ENCODE assay signal across 20 mouse cellular contexts in the genomic region with DNA sequence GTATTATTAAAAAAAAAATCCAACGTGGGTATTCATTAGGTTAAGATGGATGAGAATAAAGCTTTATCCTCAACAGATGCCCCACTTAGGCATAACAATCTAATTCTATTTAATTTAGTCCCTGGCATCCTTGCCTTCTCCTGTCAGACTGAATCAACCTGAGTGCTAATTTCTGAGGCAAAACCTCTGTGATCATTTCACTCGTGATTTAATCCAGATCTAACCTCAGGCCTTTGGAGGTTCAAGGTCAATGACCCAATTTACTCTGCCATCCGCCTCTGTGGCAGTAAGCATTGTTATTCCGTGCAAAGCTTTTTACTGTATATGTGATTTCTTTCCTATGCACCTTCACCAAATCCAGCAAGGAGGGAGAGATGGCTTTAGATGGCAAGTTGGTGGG.
A peak's percentile ranks its signal among the peaks of the same experiment; 100 is the strongest.
DNase-seq lines count a peak whose midpoint lies in the region; ATAC-seq lines count a peak whose summit lies in the region.
"Had no signal": no experiment of that assay in that cellular context is flagged by ENCODE, and none has a peak within 500 bp of the region (broad histone marks: within the 10 kb centered on the region; RNA-seq: fewer than 3 reads in every experiment).

No protein-coding gene starts in this region.

- 55% methylated on average over 4 of the region's 4 CpGs for WGBS in hindbrain, embryonic 10.5 days
- WGBS in hindbrain, embryonic 16.5 days, result 53% methylated on average over 4 of the region's 4 CpGs
- WGBS in embryonic facial prominence, embryonic 10.5 days, result 26% methylated on average over 4 of the region's 4 CpGs
- 20% methylated on average over 4 of the region's 4 CpGs for WGBS in limb, embryonic 10.5 days

- H3K4me1 ChIP-seq in hindbrain, embryonic 10.5 days (replicated peaks), result peaks cover 4% of the 10 kb centered on the region; the same call in 1 of the 2 replicates
- no peaks in the 10 kb centered on the region for H3K4me1 ChIP-seq in hindbrain, embryonic 16.5 days (ENCODE audit: control insufficient read depth, insufficient read depth, low read depth, low read length)
- H3K4me1 ChIP-seq in embryonic facial prominence, embryonic 10.5 days, result peaks cover 15% of the 10 kb centered on the region
- peaks cover 5% of the 10 kb centered on the region for H3K4me1 ChIP-seq in limb, embryonic 10.5 days
- H3K4me1 ChIP-seq: forebrain, embryonic 13.5 days; heart, embryonic 15.5 days had no signal

- H3K4me3 ChIP-seq in hindbrain, embryonic 10.5 days, result no peak overlapping the region
- H3K4me3 ChIP-seq in hindbrain, embryonic 16.5 days (ENCODE audit: low read length), result no peak overlapping the region
- no peak overlapping the region for H3K4me3 ChIP-seq in embryonic facial prominence, embryonic 10.5 days
- H3K4me3 ChIP-seq in limb, embryonic 10.5 days, result no peak overlapping the region
- H3K4me3 ChIP-seq: forebrain, embryonic 13.5 days; heart, adult 2 months; heart, embryonic 15.5 days had no signal

- DNase-seq in hindbrain, embryonic 10.5 days (ENCODE audit: low spot score), result peak; percentile 5
- peak; percentile 40 for DNase-seq in Muller cell, postnatal 12 days (ENCODE audit: inconsistent ontology term)
- peak; percentile 43 for DNase-seq in embryonic facial prominence, embryonic 10.5 days (ENCODE audit: low spot score)
- peak; percentile 76 for DNase-seq in retina, embryonic 14.5 days (ENCODE audit: low spot score)
- DNase-seq in thymus, postnatal 25 days, result no peak
- no peak for DNase-seq in limb, embryonic 10.5 days (ENCODE audit: low spot score)
- DNase-seq: adrenal gland, adult 8-10 months; adrenal gland, postnatal 36 days; cerebellum, adult 2 months; cerebellum, postnatal 25 days; forebrain, postnatal 0 days; gastrocnemius, postnatal 14 days; heart, adult 2 months; heart, postnatal 14 days had no signal

- no peak overlapping the region for H3K4me2 ChIP-seq in hindbrain, embryonic 16.5 days (ENCODE audit: low read length)
- H3K4me2 ChIP-seq: forebrain, embryonic 13.5 days; heart, embryonic 11.5 days; heart, embryonic 15.5 days had no signal

- H3K9ac ChIP-seq in hindbrain, embryonic 16.5 days (ENCODE audit: low read depth, low read length), result no peak overlapping the region
- H3K9ac ChIP-seq: forebrain, embryonic 13.5 days; forebrain, postnatal 0 days; heart, embryonic 15.5 days had no signal

- H3K36me3 ChIP-seq in hindbrain, embryonic 10.5 days, result no peaks in the 10 kb centered on the region
- H3K36me3 ChIP-seq in hindbrain, embryonic 16.5 days (ENCODE audit: control insufficient read depth, insufficient read depth, low read length), result no peaks in the 10 kb centered on the region
- H3K36me3 ChIP-seq in embryonic facial prominence, embryonic 10.5 days (replicated peaks), result no peaks in the 10 kb centered on the region
- no peaks in the 10 kb centered on the region for H3K36me3 ChIP-seq in limb, embryonic 10.5 days
- H3K36me3 ChIP-seq: heart, embryonic 15.5 days had no signal

- H3K9me3 ChIP-seq in hindbrain, embryonic 10.5 days, result no peaks in the 10 kb centered on the region
- H3K9me3 ChIP-seq in hindbrain, embryonic 16.5 days (ENCODE audit: control insufficient read depth, low read length), result no peaks in the 10 kb centered on the region
- no peaks in the 10 kb centered on the region for H3K9me3 ChIP-seq in embryonic facial prominence, embryonic 10.5 days
- H3K9me3 ChIP-seq in limb, embryonic 10.5 days (replicated peaks), result no peaks in the 10 kb centered on the region
- H3K9me3 ChIP-seq: forebrain, embryonic 13.5 days; heart, embryonic 15.5 days had no signal

- no peak overlapping the region for H3K27ac ChIP-seq in hindbrain, embryonic 10.5 days
- no peak overlapping the region for H3K27ac ChIP-seq in hindbrain, embryonic 16.5 days (ENCODE audit: low read depth, low read length)
- no peak overlapping the region for H3K27ac ChIP-seq in embryonic facial prominence, embryonic 10.5 days (replicated peaks)
- no peak overlapping the region for H3K27ac ChIP-seq in limb, embryonic 10.5 days
- H3K27ac ChIP-seq: forebrain, embryonic 13.5 days; heart, adult 2 months; heart, embryonic 15.5 days had no signal

- no peak for ATAC-seq in hindbrain, embryonic 16.5 days
- ATAC-seq: forebrain, embryonic 13.5 days; forebrain, postnatal 0 days; inflammation-experienced regulatory T-cells, adult 6 months; intestine, postnatal 0 days had no signal

- no peaks in the 10 kb centered on the region for H3K27me3 ChIP-seq in hindbrain, embryonic 10.5 days (ENCODE audit: insufficient read depth, poor library complexity, severe bottlenecking)
- no peaks in the 10 kb centered on the region for H3K27me3 ChIP-seq in hindbrain, embryonic 16.5 days (replicated peaks; ENCODE audit: control insufficient read depth, insufficient read depth, low read length)
- no peaks in the 10 kb centered on the region; the same call in none of the 2 replicates for H3K27me3 ChIP-seq in embryonic facial prominence, embryonic 10.5 days (replicated peaks; ENCODE audit: low read depth, poor library complexity, severe bottlenecking)
- no peaks in the 10 kb centered on the region for H3K27me3 ChIP-seq in limb, embryonic 10.5 days (ENCODE audit: low read depth, poor library complexity, severe bottlenecking)
- H3K27me3 ChIP-seq: forebrain, embryonic 13.5 days; heart, embryonic 15.5 days had no signal

Comparison
In these comparisons a context has a peak if more than half of its experiments do, and no peak if none do; other contexts are left out.
1. DNase-seq: peak in hindbrain, embryonic 10.5 days (single experiment), Muller cell, postnatal 12 days (single experiment), embryonic facial prominence, embryonic 10.5 days (single experiment) and retina, embryonic 14.5 days (single experiment); none in thymus, postnatal 25 days (single experiment) and limb, embryonic 10.5 days (single experiment).